Mouse (Mus musculus): ENCODE results near the gene Lama4. TPM values are rescaled to one million over a fixed set of nuclear protein-coding genes. Genes with fewer than 3 reads are reported as not detected.

Lama4 gene
- total RNA-seq, 1 experiment from 2014 or later = not detected

DNA sequence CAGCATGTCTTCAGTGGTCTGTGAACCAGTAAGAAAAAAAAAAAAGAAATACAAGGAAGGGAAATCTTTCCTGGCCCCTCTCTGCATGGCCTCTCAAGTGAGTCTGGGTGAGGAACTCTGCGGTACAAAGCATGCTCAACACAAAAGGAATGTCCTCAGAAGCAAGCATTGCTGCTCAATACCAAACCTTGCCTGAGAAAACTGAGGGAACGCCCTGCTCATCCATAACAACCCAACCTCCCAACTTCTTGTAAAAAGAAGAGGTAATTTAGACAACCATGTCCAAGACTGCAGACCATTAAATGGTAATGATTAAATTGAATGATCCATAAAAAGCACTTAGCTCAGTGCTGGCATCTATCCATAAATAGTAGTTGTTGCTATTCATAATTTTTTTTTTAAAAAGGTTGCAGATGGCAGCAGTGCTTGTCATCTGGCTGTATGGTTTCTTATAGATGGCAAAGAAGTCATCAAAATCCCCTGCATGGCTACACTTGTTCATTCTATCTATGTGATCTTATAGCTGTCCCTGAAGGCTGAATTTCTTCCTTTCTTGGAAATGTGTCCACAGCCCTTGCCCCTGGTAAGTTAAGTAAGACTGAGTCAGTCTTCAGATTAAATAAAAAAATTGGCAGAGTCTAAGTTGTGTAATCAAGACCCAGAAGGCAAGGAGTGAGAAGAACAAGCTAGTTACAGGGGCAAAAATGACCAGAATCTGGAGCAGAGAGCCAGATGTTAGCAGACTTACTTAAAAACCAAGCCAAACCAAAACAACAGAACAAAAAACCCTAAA is 28.5 kb downstream of the Lama4 start:
- no peak for ATAC-seq (ENCODE audit: extremely low read depth, insufficient number of reproducible peaks, low FRiP score, poor library complexity, severe bottlenecking)

DNA sequence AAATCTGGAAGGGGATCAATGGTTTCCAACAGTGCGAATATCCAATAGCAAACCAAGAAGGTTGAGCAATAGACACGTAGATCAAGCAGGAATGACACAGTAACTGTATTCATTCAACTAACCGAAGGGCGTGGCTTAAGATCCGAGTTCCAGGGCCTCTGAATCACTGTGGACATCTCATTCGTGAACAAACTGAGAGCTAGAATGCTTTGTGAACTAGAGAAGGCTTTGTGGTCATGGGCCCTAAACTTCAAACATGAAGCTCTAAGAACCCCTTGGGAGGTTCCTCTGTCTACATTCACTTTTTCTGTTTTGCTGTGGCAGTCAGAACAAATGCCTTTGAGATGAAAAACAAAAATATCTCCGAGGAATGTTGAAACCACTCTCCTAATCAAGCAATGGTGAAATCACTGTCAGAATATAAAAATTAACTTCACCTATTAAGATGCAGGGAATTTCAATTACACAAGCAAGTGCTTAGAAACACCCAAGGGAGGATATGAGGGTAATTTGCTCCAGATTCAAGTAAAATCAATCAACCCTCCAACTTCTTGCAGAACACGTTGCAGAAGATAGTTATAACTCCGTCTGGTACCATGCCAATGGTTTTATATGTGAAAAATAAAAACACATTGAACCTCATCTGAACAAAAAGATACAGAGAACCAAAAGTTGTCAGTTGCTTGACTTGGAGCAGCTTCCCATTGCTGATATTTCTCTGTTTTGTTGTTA is 29.6 kb downstream of the Lama4 start:
- ATAC-seq (ENCODE audit: extremely low read depth, insufficient number of reproducible peaks, low FRiP score, poor library complexity, severe bottlenecking) = no peak

DNA sequence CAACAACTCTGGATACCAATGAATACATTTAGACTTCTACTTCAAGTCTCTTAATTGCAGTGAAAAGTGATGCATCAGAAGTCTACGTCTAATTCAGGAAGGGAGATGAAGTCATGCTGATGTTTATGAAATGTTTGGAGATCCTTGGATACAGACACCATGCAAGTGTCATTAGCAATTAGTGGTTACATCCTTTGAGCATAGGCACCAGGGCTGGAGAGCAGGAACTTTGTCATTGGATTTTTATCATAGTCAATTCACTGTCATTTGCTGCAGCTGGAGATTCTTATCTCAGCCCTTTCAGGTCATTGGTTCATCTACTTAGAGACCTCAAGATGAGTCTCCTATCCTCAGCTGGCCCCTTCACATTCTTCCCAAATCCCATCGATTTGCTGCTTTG is 30.6 kb downstream of the Lama4 start:
- ATAC-seq (ENCODE audit: extremely low read depth, insufficient number of reproducible peaks, low FRiP score, poor library complexity, severe bottlenecking) = no peak

DNA sequence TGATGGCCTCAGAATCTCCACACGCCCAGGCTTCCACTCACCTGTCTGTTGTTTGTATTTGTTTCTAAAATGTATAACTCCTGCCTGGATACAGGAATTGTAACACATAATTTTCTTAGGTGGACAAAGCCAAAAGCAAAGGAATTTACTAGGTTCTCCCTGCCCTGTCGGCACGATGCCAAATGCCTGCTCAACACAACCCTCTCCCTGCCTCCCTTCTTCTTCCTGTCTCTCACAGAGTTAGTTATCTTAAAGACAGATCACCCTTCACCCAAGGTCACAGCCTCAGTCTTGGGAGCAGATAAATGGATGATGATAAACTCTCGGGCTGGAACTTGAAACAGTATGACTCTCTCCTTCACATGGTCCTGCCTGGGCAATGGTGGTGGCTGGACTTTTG is 35.6 kb downstream of the Lama4 start:
- ATAC-seq (ENCODE audit: extremely low read depth, insufficient number of reproducible peaks, low FRiP score, poor library complexity, severe bottlenecking) = no peak

DNA sequence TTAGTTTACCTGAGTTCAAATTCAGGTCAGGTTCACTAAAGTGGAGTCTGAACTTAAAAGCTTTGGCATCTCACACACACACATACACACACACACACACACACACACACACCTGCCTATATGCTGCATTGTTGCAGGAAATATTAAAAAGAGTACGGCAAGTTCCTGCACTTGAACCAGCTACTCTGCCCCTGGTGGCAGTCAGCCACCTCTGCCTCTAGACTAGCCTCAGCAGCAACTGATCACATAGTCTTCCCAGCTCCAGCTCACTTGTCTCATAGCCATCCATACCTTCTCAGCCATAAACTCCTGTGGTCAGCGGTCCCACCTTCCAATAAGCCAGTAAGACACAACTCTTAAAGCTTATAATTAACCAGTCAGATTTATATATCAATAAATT is 37.2 kb downstream of the Lama4 start:
- ATAC-seq (ENCODE audit: extremely low read depth, insufficient number of reproducible peaks, low FRiP score, poor library complexity, severe bottlenecking) = no peak

DNA sequence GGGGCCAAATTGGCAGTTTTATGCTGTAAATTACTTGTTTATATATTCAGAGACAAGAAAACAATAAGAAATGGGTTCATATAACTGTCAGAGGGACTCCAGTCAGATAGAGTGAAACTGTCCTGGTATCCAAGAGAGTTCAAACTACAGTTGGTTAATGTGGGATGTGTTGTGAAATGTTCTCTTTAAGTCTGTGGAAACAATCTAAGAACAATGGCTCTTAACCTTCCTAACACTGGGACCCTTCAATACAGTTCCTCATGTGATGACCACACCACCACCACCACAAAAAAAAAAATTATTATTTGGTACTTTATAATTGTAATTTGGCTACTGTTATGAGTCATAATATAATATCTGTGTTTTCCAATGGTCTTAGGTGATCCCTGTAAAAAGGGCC is 38.2 kb downstream of the Lama4 start:
- ATAC-seq (ENCODE audit: extremely low read depth, insufficient number of reproducible peaks, low FRiP score, poor library complexity, severe bottlenecking) = no peak

DNA sequence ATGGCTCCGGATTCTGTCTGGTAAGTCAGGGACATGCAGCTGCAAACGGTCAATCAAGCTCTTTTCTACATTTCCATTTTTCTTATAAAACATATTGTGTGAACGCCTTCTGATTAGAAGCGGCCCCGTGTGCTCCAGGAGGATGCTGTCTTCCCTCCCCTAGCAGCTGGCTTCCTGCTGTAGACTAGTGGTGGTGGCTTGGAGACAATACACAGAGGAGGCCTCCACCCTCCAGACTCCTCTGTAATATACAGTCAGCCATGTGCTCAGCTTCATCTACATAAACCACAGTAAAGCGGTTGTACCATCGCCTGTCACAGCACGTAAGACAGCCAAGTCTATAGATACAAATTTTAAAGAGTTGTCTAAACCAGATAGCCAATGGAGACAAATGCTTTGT is 40.2 kb downstream of the Lama4 start:
- ATAC-seq (ENCODE audit: extremely low read depth, insufficient number of reproducible peaks, low FRiP score, poor library complexity, severe bottlenecking) = no peak

DNA sequence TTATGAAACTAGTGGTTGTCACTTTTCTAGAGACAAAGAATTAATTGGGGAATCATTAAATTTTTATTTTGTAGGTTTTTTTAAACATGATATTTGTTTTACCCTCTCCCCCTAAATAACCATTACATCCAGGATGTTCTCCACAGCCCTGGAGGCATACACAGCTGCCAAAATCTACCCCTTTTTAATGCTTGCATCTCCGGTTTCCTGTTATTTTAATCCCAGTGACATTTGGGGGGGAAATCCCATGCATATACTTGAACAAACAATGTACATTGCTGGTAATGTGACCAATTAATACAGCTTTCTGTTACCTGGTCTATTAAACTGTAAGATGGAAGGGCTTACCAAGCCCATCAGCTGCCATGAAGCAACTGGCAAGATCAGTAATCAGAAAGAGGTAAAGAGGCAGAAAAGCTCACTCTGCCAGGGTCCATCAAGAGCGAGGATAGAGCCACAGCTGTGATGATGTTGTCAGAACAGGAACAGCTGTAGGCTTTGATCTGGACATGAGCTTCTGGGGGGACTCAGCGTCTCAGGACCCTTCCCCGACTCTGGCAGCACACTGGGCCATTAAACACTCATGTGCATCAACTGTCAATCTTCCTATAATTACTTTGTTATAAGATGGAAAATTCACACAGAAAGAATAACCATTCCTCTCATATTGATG is 41.3 kb downstream of the Lama4 start:
- no peak for ATAC-seq (ENCODE audit: extremely low read depth, insufficient number of reproducible peaks, low FRiP score, poor library complexity, severe bottlenecking)

DNA sequence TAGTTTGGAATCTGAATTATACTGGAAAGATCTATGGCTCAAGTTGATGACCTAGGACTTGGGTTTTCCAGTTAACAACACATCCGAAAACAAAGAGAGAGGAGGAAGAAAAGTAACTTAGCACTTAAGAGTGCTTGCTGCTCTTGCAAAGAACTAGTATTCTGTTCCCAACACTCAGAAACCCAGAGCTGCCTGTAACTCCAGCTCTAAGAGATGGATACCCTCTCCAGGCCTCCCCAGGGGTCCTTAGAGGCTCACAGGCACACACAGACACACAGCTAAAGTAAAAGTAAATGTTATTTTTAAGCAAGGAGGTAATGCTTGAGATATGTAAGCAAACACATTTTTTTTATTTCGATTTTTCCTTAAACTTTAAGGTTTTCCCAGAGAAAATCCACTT is 49.5 kb downstream of the Lama4 start:
- ATAC-seq (ENCODE audit: extremely low read depth, insufficient number of reproducible peaks, low FRiP score, poor library complexity, severe bottlenecking) = no peak

DNA sequence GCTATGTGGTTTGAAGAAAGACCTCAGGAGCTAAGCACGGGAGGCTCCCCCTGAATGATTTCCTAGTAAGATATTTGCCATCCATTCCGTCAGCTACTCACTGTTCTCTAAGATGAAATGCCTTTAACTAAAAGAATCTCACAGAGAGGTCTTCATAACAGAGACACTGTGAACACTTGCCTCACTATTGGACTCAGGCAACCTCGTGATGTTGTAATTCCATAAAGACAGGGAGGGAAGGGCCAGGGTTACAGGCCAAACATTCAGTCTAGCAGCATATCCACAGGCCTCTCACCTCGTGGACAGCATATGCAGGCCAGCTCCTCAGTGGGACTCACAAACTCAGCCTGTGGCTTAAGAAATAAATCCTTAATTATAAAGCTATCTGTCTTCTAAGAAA is 52.7 kb downstream of the Lama4 start:
- no peak for ATAC-seq (ENCODE audit: extremely low read depth, insufficient number of reproducible peaks, low FRiP score, poor library complexity, severe bottlenecking)

DNA sequence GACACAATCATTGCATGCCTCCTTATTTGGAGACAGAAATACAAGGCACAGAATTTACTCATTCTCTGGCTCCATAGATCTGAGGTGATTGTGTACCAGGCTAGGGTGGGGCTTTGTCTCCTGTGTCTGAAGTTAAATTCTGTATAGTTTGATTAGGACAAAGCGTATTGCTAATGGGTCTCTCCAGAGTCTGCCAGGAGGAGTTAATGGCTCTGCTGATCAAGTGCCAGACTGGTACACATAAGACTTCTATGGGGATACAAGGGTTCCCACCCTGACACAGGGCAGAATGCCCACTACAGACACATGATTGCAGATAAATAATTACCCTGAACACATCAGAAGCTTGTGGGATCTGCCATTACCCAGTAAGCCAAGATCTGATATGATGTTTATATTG is 53.3 kb downstream of the Lama4 start:
- no peak for ATAC-seq (ENCODE audit: extremely low read depth, insufficient number of reproducible peaks, low FRiP score, poor library complexity, severe bottlenecking)

DNA sequence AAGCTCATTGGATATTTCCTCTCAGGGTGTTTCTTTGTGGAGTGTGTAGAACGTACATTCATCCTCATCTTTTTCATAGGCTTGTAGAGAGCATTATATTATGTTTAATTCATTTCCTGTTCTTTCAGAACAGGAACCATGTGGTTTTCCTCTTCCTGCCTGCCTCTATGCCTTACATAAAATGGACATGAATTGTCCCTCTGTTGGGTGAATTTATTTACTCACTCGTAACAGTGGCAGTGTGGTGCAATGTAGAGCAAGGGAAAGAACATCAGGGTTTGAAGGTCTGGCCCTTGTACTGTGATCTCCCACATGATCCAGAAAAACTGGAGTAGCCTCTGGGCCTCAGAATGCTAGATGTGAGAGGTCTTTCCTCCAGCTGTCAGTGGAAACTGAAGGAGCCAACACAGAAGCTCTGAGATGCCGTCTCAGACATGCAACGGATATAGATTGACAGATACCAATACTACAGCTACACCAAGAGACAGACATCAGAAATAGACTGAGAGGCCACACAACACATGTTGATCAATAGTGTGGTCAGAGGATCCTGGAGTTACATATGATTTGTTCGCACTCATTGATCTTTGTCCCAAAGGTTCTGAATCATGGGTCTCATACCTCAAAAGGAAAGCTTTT is 58.4 kb downstream of the Lama4 start:
- no peak for ATAC-seq (ENCODE audit: extremely low read depth, insufficient number of reproducible peaks, low FRiP score, poor library complexity, severe bottlenecking)

DNA sequence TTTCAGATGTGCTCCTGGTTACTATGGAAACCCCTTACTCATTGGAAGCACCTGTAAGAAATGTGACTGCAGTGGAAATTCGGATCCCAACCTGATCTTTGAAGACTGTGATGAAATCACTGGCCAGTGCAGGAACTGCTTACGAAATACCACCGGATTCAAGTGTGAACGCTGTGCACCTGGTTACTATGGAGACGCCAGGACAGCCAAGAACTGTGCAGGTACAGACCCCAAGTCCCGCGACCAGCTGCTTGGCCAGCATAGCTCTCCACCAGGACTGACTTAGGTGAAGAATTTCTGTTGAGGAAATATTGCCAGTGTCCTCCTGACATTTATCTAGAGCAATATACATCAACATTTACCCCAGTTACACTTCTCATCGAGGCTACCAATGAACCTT is 61.2 kb downstream of the Lama4 start:
- ATAC-seq (ENCODE audit: extremely low read depth, insufficient number of reproducible peaks, low FRiP score, poor library complexity, severe bottlenecking) = no peak

DNA sequence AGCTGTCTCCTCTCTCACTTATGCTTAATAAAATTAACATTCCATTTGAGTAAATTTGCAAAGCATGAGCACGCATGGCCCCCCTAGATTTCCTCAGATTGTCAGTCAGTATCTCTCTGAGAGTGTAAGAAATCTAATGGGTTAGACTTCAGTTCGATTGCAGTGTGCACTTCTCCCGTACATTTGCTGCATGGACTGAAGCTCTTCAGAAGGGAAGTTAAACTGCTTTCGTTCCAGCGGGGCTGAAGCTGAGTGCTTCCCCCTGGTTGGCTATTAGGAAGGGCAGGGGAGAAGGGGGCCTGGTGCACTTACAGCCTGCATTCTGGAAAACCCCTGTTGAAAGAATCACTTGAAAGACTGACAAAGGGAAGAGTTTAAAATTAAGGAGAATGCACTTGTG is 61.7 kb downstream of the Lama4 start:
- ATAC-seq (ENCODE audit: extremely low read depth, insufficient number of reproducible peaks, low FRiP score, poor library complexity, severe bottlenecking) = no peak

DNA sequence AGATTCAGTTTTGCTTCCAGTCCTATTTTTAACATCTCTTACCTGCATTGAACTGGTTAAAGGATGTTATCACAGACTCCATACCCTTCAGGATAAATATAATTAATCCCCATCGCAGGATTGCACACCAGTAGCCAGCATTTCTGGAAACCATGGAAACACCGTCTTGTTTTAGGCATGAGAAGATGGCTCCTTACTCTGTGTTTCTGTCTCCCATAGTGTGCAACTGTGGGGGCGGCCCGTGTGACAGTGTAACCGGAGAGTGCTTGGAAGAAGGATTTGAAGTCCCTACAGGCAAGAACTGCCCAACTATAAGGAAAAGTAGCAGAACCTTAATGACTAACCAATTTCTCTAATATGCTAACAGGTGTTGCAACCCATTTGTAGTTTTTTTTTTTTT is 63.1 kb downstream of the Lama4 start:
- no peak for ATAC-seq (ENCODE audit: extremely low read depth, insufficient number of reproducible peaks, low FRiP score, poor library complexity, severe bottlenecking)

DNA sequence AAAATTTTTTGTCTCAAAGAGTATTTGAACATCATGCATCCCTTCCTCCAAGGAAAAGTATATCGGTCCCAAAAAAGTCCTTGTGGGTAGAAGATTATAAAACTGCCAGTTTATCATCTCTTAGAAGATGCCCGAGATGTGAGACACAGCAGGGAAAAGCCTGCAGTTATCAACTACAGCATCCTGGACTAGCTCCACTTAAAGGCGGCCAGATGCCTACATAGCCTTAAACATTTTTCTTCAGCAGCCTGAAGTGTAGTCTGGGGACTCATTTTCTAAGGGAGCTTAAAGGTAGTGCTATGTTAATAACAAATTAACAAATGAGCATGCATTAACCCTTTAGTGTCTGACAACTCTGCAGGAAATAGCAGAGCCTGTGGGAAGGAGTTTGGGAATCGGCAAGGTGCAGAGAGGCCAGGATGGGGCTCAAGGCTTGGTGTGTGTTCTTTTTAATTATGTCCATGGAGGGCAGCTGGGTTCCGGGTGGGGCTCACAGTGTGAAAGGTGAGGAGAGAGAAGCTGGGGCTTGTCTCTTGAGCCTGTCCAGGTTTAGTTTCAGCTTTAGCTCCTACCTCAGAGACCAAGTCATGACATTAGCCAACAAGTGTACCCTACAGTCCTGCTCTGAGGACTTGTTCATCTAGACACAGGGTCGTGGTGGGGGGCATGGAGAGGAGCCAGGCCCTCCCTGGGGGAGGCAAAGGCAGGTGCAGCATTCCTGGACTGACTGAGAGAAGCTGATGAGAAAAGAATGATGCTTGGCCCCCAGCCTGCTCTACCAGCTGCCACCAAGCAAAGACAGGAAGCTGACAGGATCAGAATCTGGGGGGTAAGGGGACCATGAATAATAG is 64.2 kb downstream of the Lama4 start:
- ATAC-seq (ENCODE audit: extremely low read depth, insufficient number of reproducible peaks, low FRiP score, poor library complexity, severe bottlenecking) = no peak

DNA sequence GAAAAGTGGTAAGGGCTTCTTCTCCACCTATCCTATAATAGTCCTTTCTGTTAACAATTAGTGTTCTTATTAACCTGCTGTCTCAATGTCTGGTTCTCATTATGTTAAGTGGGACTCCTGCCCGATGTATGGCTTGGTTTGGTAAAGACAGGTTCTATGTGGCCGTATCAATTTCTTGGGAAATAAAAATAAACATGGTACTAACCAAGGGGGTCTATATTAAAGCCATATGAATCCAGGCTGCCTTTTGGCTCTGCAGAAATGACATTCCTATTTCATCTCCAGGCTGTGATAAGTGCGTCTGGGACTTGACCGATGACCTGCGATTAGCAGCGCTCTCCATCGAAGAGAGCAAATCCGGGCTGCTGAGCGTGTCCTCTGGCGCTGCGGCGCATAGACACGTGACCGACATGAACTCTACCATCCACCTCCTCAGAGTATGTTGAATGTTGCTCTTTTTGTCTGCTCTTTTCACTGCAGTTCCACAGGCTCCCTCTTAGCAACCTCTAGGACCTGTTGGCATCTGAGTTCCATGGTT is 64.9 kb downstream of the Lama4 start:
- ATAC-seq (ENCODE audit: extremely low read depth, insufficient number of reproducible peaks, low FRiP score, poor library complexity, severe bottlenecking) = no peak

DNA sequence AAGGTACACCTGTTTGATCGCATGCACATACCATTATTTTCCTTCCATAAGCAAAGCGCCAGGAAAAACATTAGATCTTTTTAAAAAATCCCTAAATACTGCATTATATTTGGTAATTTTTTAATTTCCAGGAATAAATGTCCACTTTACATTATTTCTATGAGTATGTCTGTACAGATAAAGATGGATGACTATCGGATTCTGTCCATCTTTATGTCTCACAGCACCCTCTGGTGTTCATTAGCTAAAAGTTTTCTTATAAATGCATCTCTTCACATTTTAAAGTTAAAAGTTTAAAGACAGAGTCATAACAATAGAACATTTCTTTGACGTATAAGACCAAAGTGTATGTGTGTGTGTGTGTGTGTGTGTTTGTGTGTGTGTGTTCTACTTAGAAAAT is 74.2 kb downstream of the Lama4 start:
- no peak for ATAC-seq (ENCODE audit: extremely low read depth, insufficient number of reproducible peaks, low FRiP score, poor library complexity, severe bottlenecking)

DNA sequence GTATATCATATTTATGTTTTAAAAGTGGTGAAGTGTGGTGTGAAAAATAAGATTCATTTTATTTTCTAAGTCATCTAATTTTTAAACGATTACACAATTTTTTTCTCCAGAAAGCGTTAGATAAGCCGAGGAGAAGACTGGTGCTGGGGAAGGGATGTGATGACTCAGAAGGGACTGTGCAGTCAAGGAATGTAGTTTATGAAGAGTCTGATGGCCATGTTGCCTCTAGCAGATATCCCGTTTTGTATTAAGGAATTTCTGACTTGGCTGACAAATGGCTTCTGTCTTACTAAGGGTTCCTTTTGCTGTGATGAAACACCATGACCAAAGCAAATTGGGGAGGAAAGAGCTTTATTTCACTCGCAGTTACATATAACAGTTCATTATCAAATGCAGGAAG is 74.7 kb downstream of the Lama4 start:
- ATAC-seq (ENCODE audit: extremely low read depth, insufficient number of reproducible peaks, low FRiP score, poor library complexity, severe bottlenecking) = no peak
